Mouse (Mus musculus): ENCODE results near the gene Rbfox1. TPM values are rescaled to one million over a fixed set of nuclear protein-coding genes. Genes with fewer than 3 reads are reported as not detected.

The Rbfox1 gene
- polyA plus RNA-seq, 1 experiment from 2014 or later, result 4.6 TPM

GRCm38 (mm10) chr16:7147884-7148283 is 1262.7 kb downstream of the Rbfox1 start:
- 82% methylated on average over 2 of the region's 2 CpGs for WGBS
- H3K4me1 ChIP-seq (replicated peaks; ENCODE audit: control insufficient read depth, insufficient read depth, low read length), result peaks cover 16% of the 10 kb centered on the region
- no peak overlapping the region for H3K4me3 ChIP-seq (ENCODE audit: low read depth, low read length)
- H3K9me3 ChIP-seq (ENCODE audit: control insufficient read depth, low read length), result no peaks in the 10 kb centered on the region
- no peak for DNase-seq (ENCODE audit: low spot score)
- H3K9ac ChIP-seq (ENCODE audit: low read length), result no peak overlapping the region
- H3K36me3 ChIP-seq (ENCODE audit: control insufficient read depth, insufficient read depth, low read length), result no peaks in the 10 kb centered on the region
- no peak overlapping the region for H3K4me2 ChIP-seq (ENCODE audit: low read depth, low read length, severe bottlenecking)
- H3K27ac ChIP-seq (ENCODE audit: low read depth, low read length), result no peak overlapping the region
- no peaks in the 10 kb centered on the region for H3K27me3 ChIP-seq (ENCODE audit: control insufficient read depth, insufficient read depth, low read length)
- ATAC-seq (replicated peaks; ENCODE audit: low FRiP score), result no peak

- H3K4me1 ChIP-seq (replicated peaks; ENCODE audit: control insufficient read depth, insufficient read depth, low read length), result peaks cover 16% of the 10 kb centered on the region
- no peaks in the 10 kb centered on the region for H3K36me3 ChIP-seq (ENCODE audit: control insufficient read depth, insufficient read depth, low read length)
- no peak overlapping the region for H3K9ac ChIP-seq (ENCODE audit: low read length)
- ATAC-seq (replicated peaks; ENCODE audit: low FRiP score) (no peak; the same call in 1 of the 2 replicates), DNase-seq (ENCODE audit: low spot score) (no peak)
- no peaks in the 10 kb centered on the region for H3K9me3 ChIP-seq (ENCODE audit: control insufficient read depth, low read length)
- no peak overlapping the region for H3K27ac ChIP-seq (ENCODE audit: low read depth, low read length)
- no peak overlapping the region for H3K4me3 ChIP-seq (ENCODE audit: low read depth, low read length)
- 57% methylated on average over 16 of the region's 16 CpGs for WGBS
- no peaks in the 10 kb centered on the region for H3K27me3 ChIP-seq (ENCODE audit: control insufficient read depth, insufficient read depth, low read length)
- no peak overlapping the region for H3K4me2 ChIP-seq (ENCODE audit: low read depth, low read length, severe bottlenecking)
Measured at GRCm38 (mm10) chr16:7149106-7149899, 1264.1 kb downstream of the Rbfox1 start.

GRCm38 (mm10) chr16:7150201-7150791 is 1265.1 kb downstream of the Rbfox1 start:
- H3K9me3 ChIP-seq (ENCODE audit: control insufficient read depth, low read length), result no peaks in the 10 kb centered on the region
- H3K36me3 ChIP-seq (ENCODE audit: control insufficient read depth, insufficient read depth, low read length), result no peaks in the 10 kb centered on the region
- no peak overlapping the region for H3K9ac ChIP-seq (ENCODE audit: low read length)
- no peak overlapping the region for H3K4me2 ChIP-seq (ENCODE audit: low read depth, low read length, severe bottlenecking)
- H3K27me3 ChIP-seq (ENCODE audit: control insufficient read depth, insufficient read depth, low read length), result no peaks in the 10 kb centered on the region
- peak; percentile 40; the same call in 1 of the 2 replicates for ATAC-seq (replicated peaks; ENCODE audit: low FRiP score)
- peak; percentile 60 for DNase-seq (ENCODE audit: low spot score)
- 45% methylated on average over 8 of the region's 8 CpGs for WGBS
- peaks cover 16% of the 10 kb centered on the region for H3K4me1 ChIP-seq (replicated peaks; ENCODE audit: control insufficient read depth, insufficient read depth, low read length)
- H3K4me3 ChIP-seq (ENCODE audit: low read depth, low read length), result no peak overlapping the region
- no peak overlapping the region for H3K27ac ChIP-seq (ENCODE audit: low read depth, low read length)

GRCm38 (mm10) chr16:7152401-7152800 is 1267.2 kb downstream of the Rbfox1 start:
- H3K27me3 ChIP-seq (ENCODE audit: control insufficient read depth, insufficient read depth, low read length), result no peaks in the 10 kb centered on the region
- WGBS, result 62% methylated on average over 4 of the region's 4 CpGs
- no peak overlapping the region for H3K4me3 ChIP-seq (ENCODE audit: low read depth, low read length)
- no peaks in the 10 kb centered on the region for H3K9me3 ChIP-seq (ENCODE audit: control insufficient read depth, low read length)
- no peak overlapping the region for H3K27ac ChIP-seq (ENCODE audit: low read depth, low read length)
- DNase-seq (ENCODE audit: low spot score) (no peak), ATAC-seq (replicated peaks; ENCODE audit: low FRiP score) (no peak)
- no peak overlapping the region for H3K9ac ChIP-seq (ENCODE audit: low read length)
- no peaks in the 10 kb centered on the region for H3K36me3 ChIP-seq (ENCODE audit: control insufficient read depth, insufficient read depth, low read length)
- no peak overlapping the region for H3K4me2 ChIP-seq (ENCODE audit: low read depth, low read length, severe bottlenecking)
- peaks cover 10% of the 10 kb centered on the region; the same call in 1 of the 2 replicates for H3K4me1 ChIP-seq (replicated peaks; ENCODE audit: control insufficient read depth, insufficient read depth, low read length)

- Histone ChIP-seq H3K4me2 (ENCODE audit: low read depth, low read length, severe bottlenecking) (no peak overlapping the region), H3K9ac (ENCODE audit: low read length) (no peak overlapping the region), H3K36me3 (ENCODE audit: control insufficient read depth, insufficient read depth, low read length) (no peaks in the 10 kb centered on the region), H3K4me3 (ENCODE audit: low read depth, low read length) (no peak overlapping the region), H3K27ac (ENCODE audit: low read depth, low read length) (no peak overlapping the region), H3K9me3 (ENCODE audit: control insufficient read depth, low read length) (no peaks in the 10 kb centered on the region), H3K4me1 (replicated peaks; ENCODE audit: control insufficient read depth, insufficient read depth, low read length) (peaks cover 8% of the 10 kb centered on the region; the same call in 1 of the 2 replicates), H3K27me3 (ENCODE audit: control insufficient read depth, insufficient read depth, low read length) (no peaks in the 10 kb centered on the region)
- no peak for ATAC-seq (replicated peaks; ENCODE audit: low FRiP score)
- WGBS, result 78% methylated on average over 3 of the region's 3 CpGs
- DNase-seq (ENCODE audit: low spot score), result no peak
Measured at GRCm38 (mm10) chr16:7154671-7155070, 1269.5 kb downstream of the Rbfox1 start.

GRCm38 (mm10) chr16:7158856-7159826 is 1274.0 kb downstream of the Rbfox1 start:
- 60% methylated on average over 8 of the region's 8 CpGs for WGBS
- DNase-seq (ENCODE audit: low spot score) (no peak), ATAC-seq (replicated peaks; ENCODE audit: low FRiP score) (no peak)
- Histone ChIP-seq H3K27ac (ENCODE audit: low read depth, low read length) (no peak overlapping the region), H3K36me3 (ENCODE audit: control insufficient read depth, insufficient read depth, low read length) (no peaks in the 10 kb centered on the region), H3K4me3 (ENCODE audit: low read depth, low read length) (no peak overlapping the region), H3K4me1 (replicated peaks; ENCODE audit: control insufficient read depth, insufficient read depth, low read length) (peaks cover 3% of the 10 kb centered on the region; the same call in 1 of the 2 replicates), H3K9me3 (ENCODE audit: control insufficient read depth, low read length) (no peaks in the 10 kb centered on the region), H3K27me3 (ENCODE audit: control insufficient read depth, insufficient read depth, low read length) (no peaks in the 10 kb centered on the region), H3K4me2 (ENCODE audit: low read depth, low read length, severe bottlenecking) (no peak overlapping the region), H3K9ac (ENCODE audit: low read length) (no peak overlapping the region)

GRCm38 (mm10) chr16:7159827-7160217 is 1274.7 kb downstream of the Rbfox1 start:
- Histone ChIP-seq H3K27ac (ENCODE audit: low read depth, low read length) (no peak overlapping the region), H3K4me2 (ENCODE audit: low read depth, low read length, severe bottlenecking) (no peak overlapping the region), H3K27me3 (ENCODE audit: control insufficient read depth, insufficient read depth, low read length) (no peaks in the 10 kb centered on the region), H3K4me3 (ENCODE audit: low read depth, low read length) (no peak overlapping the region), H3K9ac (ENCODE audit: low read length) (no peak overlapping the region), H3K9me3 (ENCODE audit: control insufficient read depth, low read length) (no peaks in the 10 kb centered on the region), H3K36me3 (ENCODE audit: control insufficient read depth, insufficient read depth, low read length) (no peaks in the 10 kb centered on the region), H3K4me1 (replicated peaks; ENCODE audit: control insufficient read depth, insufficient read depth, low read length) (peaks cover 3% of the 10 kb centered on the region; the same call in 1 of the 2 replicates)
- 52% methylated on average over 6 of the region's 6 CpGs for WGBS
- DNase-seq (ENCODE audit: low spot score) (no peak), ATAC-seq (replicated peaks; ENCODE audit: low FRiP score) (no peak)

GRCm38 (mm10) chr16:7162168-7162567 is 1277.0 kb downstream of the Rbfox1 start:
- DNase-seq (ENCODE audit: low spot score) (no peak), ATAC-seq (replicated peaks; ENCODE audit: low FRiP score) (no peak)
- Histone ChIP-seq H3K27me3 (ENCODE audit: control insufficient read depth, insufficient read depth, low read length) (no peaks in the 10 kb centered on the region), H3K4me1 (replicated peaks; ENCODE audit: control insufficient read depth, insufficient read depth, low read length) (peaks cover 3% of the 10 kb centered on the region; the same call in 1 of the 2 replicates), H3K4me2 (ENCODE audit: low read depth, low read length, severe bottlenecking) (no peak overlapping the region), H3K9ac (ENCODE audit: low read length) (no peak overlapping the region), H3K9me3 (ENCODE audit: control insufficient read depth, low read length) (no peaks in the 10 kb centered on the region), H3K27ac (ENCODE audit: low read depth, low read length) (no peak overlapping the region), H3K4me3 (ENCODE audit: low read depth, low read length) (no peak overlapping the region), H3K36me3 (ENCODE audit: control insufficient read depth, insufficient read depth, low read length) (no peaks in the 10 kb centered on the region)
- 41% methylated on average over 4 of the region's 4 CpGs for WGBS

Measured in forebrain, embryonic 11.5 days (tissue).